Mouse (Mus musculus) monocyte, adult 5-6 weeks (primary cell): ENCODE measurements around the gene Camta1. TPM values are rescaled to one million over a fixed set of nuclear protein-coding genes. Genes with fewer than 3 reads are reported as not detected.
"Not testable (repeated sequence)": the region's sequence is repeated elsewhere in the genome, so short reads cannot be mapped to it uniquely, and the experiment has no call there.

Experiments used
- ATAC-seq: fragments of 153-309, 156-312 bp; replicated peaks from 2 replicates; pipeline ENCODE4 v1.8.0; 2017; ENCODE audit warnings: mild to moderate bottlenecking; ENCODE audit not compliant: low TSS enrichment, insufficient number of reproducible peaks, severe bottlenecking, poor library complexity, low FRiP score
- total RNA-seq: library from RNA; stranded (forward); fragments of 200-1000, 200-491, 200-594 nt; gene quantifications from 3 replicates; pipeline ENCODE4 v1.2.3, GENCODE M21; 2017

Gene Camta1
- total RNA-seq, 1 experiment from 2014 or later, result 22.1 TPM

- ATAC-seq, result no peak
Measured at GRCm38 (mm10) chr4:151070962-151071361, 790.7 kb downstream of the Camta1 start.

- ATAC-seq, result peak; percentile 61
Measured at GRCm38 (mm10) chr4:151068751-151069150, 792.9 kb downstream of the Camta1 start.

GRCm38 (mm10) chr4:151059566-151059965 is 802.1 kb downstream of the Camta1 start:
- no peak for ATAC-seq

GRCm38 (mm10) chr4:151058634-151059033 is 803.0 kb downstream of the Camta1 start:
- ATAC-seq, result no peak

- peak; percentile 96 for ATAC-seq
Measured at GRCm38 (mm10) chr4:151057347-151058321, 804.0 kb downstream of the Camta1 start, which contains the start of gene Vamp3. Gene Vamp3 (minus strand): TSS chr4:151057963.

GRCm38 (mm10) chr4:151051162-151051561 is 810.5 kb downstream of the Camta1 start:
- no peak for ATAC-seq

GRCm38 (mm10) chr4:151046524-151046923 is 815.2 kb downstream of the Camta1 start:
- ATAC-seq, result no peak

GRCm38 (mm10) chr4:151044944-151045570 is 816.6 kb downstream of the Camta1 start:
- no peak for ATAC-seq

GRCm38 (mm10) chr4:151044037-151044943 is 817.4 kb downstream of the Camta1 start, which contains the start of gene Per3:
Gene Per3 (minus strand): TSS chr4:151044665.
- peak; percentile 92 for ATAC-seq

GRCm38 (mm10) chr4:151043281-151043680 is 818.4 kb downstream of the Camta1 start:
- ATAC-seq, result no peak

- no peak for ATAC-seq
Measured at GRCm38 (mm10) chr4:151041506-151041905, 820.2 kb downstream of the Camta1 start.

GRCm38 (mm10) chr4:151037800-151038199 is 823.9 kb downstream of the Camta1 start:
- no peak for ATAC-seq

GRCm38 (mm10) chr4:151036521-151036920 is 825.2 kb downstream of the Camta1 start:
- no peak for ATAC-seq

GRCm38 (mm10) chr4:151027001-151027400 is 834.7 kb downstream of the Camta1 start:
- ATAC-seq, result 0 out of 2 replicates have a peak, but pooled peaks have one; percentile 35

GRCm38 (mm10) chr4:151024152-151024551 is 837.5 kb downstream of the Camta1 start:
- ATAC-seq, result no peak

- ATAC-seq, result not testable (repeated sequence)
Measured at GRCm38 (mm10) chr4:151017356-151017755, 844.3 kb downstream of the Camta1 start.

GRCm38 (mm10) chr4:151015946-151016345 is 845.7 kb downstream of the Camta1 start:
- ATAC-seq, result no peak

GRCm38 (mm10) chr4:151010316-151010715 is 851.4 kb downstream of the Camta1 start:
- ATAC-seq, result no peak
